Mouse (Mus musculus) cerebellum, postnatal 25 days (tissue): ENCODE data around the gene Gse1.

ENCODE experiments used
- DNase-seq, 2 experiments: peaks; one replicate each; pipeline ENCODE4 v3.0.0; 2021; ENCODE audit warnings: mixed read lengths in 2 of 2

Gse1 gene

DNA sequence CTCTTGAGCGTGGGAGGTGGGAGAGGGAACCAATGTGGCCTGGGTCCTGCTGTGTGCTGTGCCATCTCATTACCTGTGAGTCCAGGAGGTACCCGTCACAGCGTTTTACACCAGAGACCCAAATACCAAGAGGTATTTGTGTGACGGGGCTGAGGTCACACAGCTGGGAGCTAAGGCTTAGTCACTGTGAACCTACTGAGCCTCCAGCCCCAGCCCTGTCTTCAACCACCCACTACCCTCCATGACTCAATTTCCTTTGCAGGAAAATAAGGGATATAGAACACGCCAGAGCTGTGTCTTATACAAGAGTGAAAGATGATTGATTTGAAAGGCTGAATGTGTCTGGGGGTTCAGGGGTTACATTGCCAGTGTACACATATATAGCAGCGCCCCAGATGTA is 234.4 kb downstream of the Gse1 start:
- DNase-seq, result no peak

DNA sequence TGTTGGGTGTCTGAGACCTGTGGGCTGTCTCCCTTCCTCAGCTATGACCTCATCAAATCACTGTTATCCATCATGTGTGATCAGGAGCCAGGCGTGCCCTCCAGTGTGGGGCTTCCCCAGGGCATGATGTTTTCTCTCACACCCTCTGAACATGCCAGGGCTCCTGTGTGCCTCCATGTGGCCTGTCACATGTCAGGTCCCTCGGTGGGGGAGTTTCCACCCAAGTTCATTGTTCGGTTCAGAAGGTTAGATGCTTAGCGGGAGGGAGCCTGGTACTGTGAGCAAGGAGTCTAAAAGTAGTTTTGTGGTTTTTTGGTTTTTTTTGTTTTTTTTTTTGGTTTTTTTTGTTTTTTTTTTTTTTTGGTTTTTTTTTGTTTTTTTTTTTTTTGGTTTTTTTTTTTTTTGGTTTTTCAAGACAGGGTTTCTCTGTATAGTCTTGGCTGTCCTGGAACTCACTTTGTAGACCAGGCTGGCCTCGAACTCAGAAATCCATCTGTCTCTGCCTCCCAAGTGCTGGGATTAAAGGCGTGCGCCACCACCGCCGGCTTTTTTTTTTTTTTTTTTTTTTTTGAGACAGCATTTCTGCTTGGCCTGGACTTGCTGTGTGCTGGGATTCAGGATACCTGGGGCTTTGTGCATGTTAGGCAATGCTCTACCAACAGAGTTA is 235.8 kb downstream of the Gse1 start:
- DNase-seq, result no peak

DNA sequence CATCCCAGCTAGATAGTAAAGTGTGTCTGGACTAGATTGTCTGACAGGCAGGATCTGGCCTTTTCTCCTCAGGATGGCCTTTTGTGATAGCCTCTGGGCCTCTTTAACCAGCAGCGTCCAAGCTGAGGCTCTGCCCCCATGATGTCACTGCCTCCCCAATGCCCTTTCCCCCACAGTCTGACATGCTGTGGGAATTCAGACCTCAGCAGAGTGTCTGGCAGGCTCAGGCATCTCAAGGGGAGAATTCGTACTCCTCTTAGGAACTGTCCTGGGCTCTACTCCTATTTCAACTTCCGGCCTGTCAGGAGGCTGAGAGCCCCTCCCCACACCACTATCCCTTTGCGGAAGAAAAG is 236.3 kb downstream of the Gse1 start:
- no peak for DNase-seq

- peak in 1 of 2 experiments; percentile 51 for DNase-seq
Observed at GRCm38 (mm10) chr8:120465710-120466109, 237.5 kb downstream of the Gse1 start.

DNA sequence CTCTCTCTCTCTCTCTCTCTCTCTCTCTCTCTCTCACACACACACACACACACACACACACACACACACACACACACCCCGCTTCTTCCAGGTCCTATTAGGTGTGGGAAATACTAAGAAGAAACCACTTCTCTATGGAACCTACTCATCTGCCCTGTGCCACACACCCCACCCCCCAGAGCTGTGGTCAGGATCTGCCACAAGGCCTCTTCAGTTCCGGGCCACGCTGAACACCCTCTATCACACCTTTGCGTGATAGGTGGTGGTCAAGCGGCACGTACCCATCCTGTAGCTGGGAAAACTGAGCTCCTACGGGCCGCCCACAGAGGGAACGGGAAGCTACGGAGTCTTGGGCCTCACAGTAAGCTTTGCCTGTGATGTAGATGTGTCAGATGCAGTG is 238.0 kb downstream of the Gse1 start:
- no peak for DNase-seq

DNA sequence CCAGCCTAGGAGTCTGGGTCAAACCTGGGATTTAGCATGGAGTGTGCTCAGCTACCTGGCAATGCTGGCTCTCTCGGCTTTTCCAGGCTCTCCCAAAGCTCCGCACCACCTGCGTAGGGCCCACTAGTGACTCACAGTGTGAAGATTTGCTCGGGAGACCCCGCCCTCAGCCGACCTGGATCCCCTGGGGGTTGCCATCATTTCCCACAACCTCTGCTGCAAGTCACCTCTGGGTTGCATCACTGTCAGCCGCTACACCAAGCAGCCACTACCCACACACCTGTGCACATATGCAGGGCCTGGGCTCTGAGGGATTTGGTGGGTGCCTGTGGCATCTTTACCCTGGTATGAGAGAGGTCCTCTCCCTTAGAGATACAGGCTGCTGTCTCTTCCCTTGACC is 239.3 kb downstream of the Gse1 start:
- no peak for DNase-seq

DNA sequence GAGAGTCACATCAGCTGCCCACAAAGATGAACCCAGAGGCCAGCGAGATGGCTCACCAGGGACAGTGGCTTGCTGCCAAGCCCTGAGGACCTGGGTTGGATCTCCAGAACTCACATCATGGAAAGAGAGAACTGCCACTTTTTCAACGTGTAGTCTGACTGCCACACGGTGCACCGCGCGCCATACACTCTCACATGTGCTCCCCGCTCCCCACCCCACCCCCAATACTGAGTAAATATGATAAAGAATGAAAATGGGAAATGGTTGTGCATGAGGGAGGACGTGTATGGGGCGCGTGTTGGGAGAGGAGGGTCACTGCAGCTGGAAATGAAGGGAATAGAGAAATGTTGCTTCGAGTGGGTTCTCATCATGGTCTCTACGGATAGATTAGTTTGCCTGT is 241.9 kb downstream of the Gse1 start:
- no peak for DNase-seq

GRCm38 (mm10) chr8:120471166-120471565 is 242.9 kb downstream of the Gse1 start:
- DNase-seq, result peak; percentile 45 to 70

DNA sequence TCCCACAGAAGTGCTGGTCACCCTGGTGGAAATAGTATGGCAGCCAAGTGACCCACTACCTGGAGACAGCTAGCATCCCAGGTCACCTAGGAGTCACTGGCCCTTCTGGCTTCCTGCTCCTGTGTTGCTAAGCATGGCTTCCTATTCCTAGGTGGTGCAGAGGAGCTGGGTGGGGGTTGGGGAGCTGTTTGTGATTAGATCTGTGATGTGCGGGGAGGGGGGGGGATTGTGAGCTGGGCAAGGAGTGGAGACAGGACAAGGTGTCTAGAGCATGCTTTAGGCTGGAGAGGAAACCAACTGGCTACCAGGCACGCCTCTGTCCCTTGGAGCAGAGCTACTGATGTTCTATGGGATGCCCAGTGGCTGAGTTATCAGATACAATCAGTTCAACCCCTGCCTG is 243.5 kb downstream of the Gse1 start:
- DNase-seq, result no peak

GRCm38 (mm10) chr8:120472230-120472629 is 244.0 kb downstream of the Gse1 start:
- peak in 1 of 2 experiments; percentile 36 for DNase-seq

GRCm38 (mm10) chr8:120473729-120474364 is 245.6 kb downstream of the Gse1 start:
- no peak for DNase-seq

GRCm38 (mm10) chr8:120474496-120475235 is 246.4 kb downstream of the Gse1 start:
- no peak for DNase-seq

GRCm38 (mm10) chr8:120475462-120476201 is 247.4 kb downstream of the Gse1 start:
- no peak for DNase-seq

GRCm38 (mm10) chr8:120476711-120477575 is 248.7 kb downstream of the Gse1 start:
- no peak for DNase-seq

DNA sequence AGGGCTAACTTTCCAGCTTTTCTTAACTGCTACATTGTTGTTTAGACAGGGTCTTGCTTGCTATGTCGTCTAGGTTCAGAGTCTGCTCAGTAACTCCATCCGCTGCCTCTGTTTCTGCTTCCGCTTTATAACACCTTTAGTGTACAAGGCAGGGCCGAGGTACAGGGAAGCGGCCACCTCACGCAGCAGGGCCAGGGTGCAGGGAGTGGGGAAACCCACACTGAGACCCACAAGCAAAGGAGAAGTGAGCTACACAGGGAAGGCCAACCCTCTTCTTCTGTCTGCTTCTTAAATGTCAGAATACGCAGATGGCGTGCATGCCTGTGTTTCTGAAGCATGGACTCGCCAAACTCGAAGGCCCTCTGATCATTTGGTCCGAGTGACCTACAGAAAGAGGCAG is 250.5 kb downstream of the Gse1 start:
- no peak for DNase-seq

GRCm38 (mm10) chr8:120479691-120480090 is 251.4 kb downstream of the Gse1 start:
- DNase-seq, result no peak

GRCm38 (mm10) chr8:120482015-120482689 is 253.9 kb downstream of the Gse1 start:
- DNase-seq, result peak; percentile 61 to 66

DNA sequence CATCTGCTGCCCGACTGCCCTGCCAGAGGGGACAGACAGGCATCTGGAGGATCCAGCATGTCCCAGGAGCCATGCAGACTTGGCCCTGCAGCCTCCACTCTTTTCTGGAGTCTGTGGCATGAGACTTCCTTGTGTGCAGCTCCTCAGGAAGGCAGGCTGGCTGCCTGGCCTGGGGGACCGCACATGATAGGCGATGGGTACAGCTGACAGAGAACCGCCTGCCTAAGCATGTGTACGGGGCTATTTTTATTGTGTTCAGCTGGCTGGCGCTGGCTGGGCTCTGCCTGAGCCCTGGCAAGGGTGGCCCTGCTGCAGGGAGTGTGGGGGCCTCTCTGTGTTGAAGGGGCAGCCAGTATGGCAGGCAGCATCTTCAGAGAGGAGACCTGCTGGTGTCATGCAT is 256.2 kb downstream of the Gse1 start:
- DNase-seq, result peak in 1 of 2 experiments; percentile 29

DNA sequence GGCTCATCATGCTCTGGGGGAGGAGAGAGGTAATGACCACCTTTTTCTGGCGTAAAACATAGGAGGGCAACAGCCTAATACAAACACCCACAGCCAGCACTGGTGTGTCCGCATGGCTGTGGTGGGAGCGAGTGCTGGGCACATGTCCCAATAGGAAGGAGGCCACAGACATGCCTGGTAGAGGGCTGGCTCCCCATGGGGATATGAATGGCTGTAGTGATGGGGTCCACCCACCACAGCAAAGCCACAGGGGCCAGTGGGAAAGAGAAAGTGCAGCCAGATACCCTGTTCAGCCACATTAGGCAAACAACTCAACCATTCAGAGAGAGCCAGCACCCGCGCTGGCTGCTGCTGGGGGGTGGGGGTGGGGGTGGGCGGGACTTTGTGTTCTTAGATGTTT is 256.9 kb downstream of the Gse1 start:
- DNase-seq, result peak in 1 of 2 experiments; percentile 21

- DNase-seq, result peak in 1 of 2 experiments; percentile 21
Observed at GRCm38 (mm10) chr8:120485551-120486476, 257.6 kb downstream of the Gse1 start.
